Mouse (Mus musculus) erythroblast, embryonic 14.5 days (primary cell): ENCODE data around the gene Zfhx3. TPM values are rescaled to one million over a fixed set of nuclear protein-coding genes. Genes with fewer than 3 reads are reported as not detected.

ENCODE experiments used
- H3K27me3 ChIP-seq: 2 replicates; pipeline ENCODE4 v1.6.1; 2012; ENCODE audit warnings: inconsistent platforms; ENCODE audit not compliant: control insufficient read depth
- H3K36me3 ChIP-seq: 2 replicates; pipeline ENCODE4 v1.6.1; 2012; ENCODE audit warnings: mild to moderate bottlenecking, inconsistent platforms; ENCODE audit not compliant: control insufficient read depth
- H3K4me1 ChIP-seq: 2 replicates; pipeline ENCODE4 v1.6.1; 2012; ENCODE audit warnings: inconsistent platforms; ENCODE audit not compliant: control insufficient read depth
- H3K4me3 ChIP-seq: replicated peaks from 2 replicates; pipeline ENCODE3; 2012; ENCODE audit warnings: moderate library complexity, mild to moderate bottlenecking, inconsistent platforms
- H3K9me3 ChIP-seq: 2 replicates; pipeline ENCODE4 v1.6.1; 2012; ENCODE audit warnings: low read length, inconsistent platforms, mixed read lengths; ENCODE audit not compliant: control insufficient read depth
- GATA1 ChIP-seq: IDR thresholded peaks from 2 replicates; pipeline ENCODE4 v1.6.1; 2012; ENCODE audit warnings: low read length, inconsistent platforms, mixed read lengths
- TAL1 ChIP-seq: IDR thresholded peaks from 3 replicates; pipeline ENCODE4 v1.6.1; 2012; ENCODE audit warnings: low read length, inconsistent platforms, mixed read lengths
- polyA plus RNA-seq: library from polyadenylated mRNA; stranded (reverse); fragments of >175 nt; gene quantifications from 2 replicates; pipeline ENCODE4 v1.2.3, GENCODE M21; 2012

Gene Zfhx3
- polyA plus RNA-seq, 1 experiment, result 0.03 TPM

DNA sequence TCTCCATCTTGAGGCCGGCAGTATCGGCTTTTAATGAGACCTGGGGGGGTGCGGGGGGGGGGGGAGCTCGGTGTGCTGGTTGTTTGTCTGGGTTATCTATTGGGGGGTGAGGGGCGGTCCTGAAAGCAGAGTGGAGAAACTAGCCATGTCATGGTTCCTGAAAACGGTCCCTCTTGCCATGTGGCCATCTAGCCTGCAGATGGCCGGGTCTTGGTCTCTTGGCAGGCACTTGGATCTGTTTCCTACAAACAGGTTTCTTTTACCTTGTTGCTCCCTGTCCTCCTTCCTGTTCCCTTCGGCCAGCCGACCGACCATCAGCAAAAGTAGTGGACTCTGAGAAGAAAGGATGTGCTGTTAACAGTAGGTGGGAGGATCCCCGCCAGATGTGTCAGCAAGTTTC is 904.4 kb downstream of the Zfhx3 start:
- no peaks in the 10 kb centered on the region for H3K27me3 ChIP-seq
- no peak overlapping the region for H3K4me3 ChIP-seq
- H3K36me3 ChIP-seq, result no peaks in the 10 kb centered on the region
- no peaks in the 10 kb centered on the region for H3K9me3 ChIP-seq
- no peaks in the 10 kb centered on the region for H3K4me1 ChIP-seq
- TF ChIP-seq TAL1 (no peak), GATA1 (no peak)

DNA sequence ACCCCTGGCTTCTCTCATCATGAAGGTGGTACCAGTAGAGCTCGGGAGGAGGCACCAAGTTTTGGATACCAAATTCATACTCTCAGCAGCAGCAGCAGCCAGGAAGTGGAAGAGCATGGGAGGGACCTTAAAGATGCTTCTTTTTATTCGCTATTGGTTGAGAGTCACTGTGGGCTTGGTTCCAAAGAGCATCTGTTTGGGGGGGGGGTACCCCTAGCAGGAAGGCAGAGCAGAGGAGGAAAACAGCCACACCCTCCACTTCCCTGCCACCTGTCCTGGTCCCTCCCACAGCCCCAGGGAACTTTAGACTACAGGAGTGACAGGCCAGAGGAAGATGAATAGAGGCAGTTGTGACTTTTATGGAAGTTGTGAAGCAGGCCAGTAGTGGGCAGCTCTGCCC is 904.9 kb downstream of the Zfhx3 start:
- TF ChIP-seq GATA1, result no peak
- TF ChIP-seq TAL1, result no peak
- no peaks in the 10 kb centered on the region for H3K9me3 ChIP-seq
- H3K4me3 ChIP-seq, result no peak overlapping the region
- no peaks in the 10 kb centered on the region for H3K27me3 ChIP-seq
- no peaks in the 10 kb centered on the region for H3K36me3 ChIP-seq
- no peaks in the 10 kb centered on the region for H3K4me1 ChIP-seq

DNA sequence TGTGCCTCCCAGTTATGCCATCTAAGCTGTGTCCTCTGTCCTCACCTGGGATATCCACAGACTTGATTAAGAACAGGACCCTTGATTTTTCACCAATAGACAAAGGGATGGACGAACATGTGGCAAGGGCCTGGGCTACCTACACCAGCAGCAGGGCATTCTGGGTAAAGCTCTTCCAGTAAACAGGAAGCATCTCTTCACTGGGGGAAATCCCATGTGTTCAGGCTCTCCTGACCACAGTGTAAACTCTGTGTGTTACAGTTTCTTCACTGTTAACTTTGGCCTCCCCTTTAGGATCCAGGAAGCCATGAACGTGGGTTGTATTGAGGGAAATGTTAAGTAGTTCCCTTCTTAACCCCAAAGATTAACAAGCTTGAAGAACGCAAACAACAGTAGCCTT is 906.0 kb downstream of the Zfhx3 start:
- no peaks in the 10 kb centered on the region for H3K4me1 ChIP-seq
- H3K27me3 ChIP-seq, result no peaks in the 10 kb centered on the region
- TF ChIP-seq GATA1 (no peak), TAL1 (no peak)
- no peaks in the 10 kb centered on the region for H3K9me3 ChIP-seq
- H3K4me3 ChIP-seq, result no peak overlapping the region
- no peaks in the 10 kb centered on the region for H3K36me3 ChIP-seq

DNA sequence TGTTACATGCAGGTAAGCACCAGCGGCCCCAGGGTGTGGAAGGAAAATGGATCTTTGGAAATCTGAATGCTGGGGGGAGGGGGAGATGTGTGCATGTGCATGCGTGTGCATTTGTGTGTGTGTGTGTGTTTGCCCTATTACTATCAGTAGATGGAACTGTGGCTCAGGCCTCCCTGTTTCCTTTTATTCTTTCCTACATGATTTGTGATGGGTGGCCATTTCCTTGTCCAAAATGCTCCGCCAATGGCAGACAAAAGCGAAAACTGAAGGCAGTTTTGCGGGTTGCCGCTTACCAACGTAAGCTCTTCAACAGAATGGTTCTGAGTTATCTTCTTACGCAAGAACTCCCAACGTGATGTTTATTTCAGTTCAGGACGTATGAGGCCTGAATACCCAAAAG is 910.6 kb downstream of the Zfhx3 start:
- TF ChIP-seq TAL1 (no peak), GATA1 (no peak)
- H3K4me1 ChIP-seq, result no peaks in the 10 kb centered on the region
- H3K36me3 ChIP-seq, result no peaks in the 10 kb centered on the region; the same call in 1 of the 2 replicates
- H3K9me3 ChIP-seq, result no peaks in the 10 kb centered on the region
- H3K27me3 ChIP-seq, result no peaks in the 10 kb centered on the region
- no peak overlapping the region for H3K4me3 ChIP-seq

DNA sequence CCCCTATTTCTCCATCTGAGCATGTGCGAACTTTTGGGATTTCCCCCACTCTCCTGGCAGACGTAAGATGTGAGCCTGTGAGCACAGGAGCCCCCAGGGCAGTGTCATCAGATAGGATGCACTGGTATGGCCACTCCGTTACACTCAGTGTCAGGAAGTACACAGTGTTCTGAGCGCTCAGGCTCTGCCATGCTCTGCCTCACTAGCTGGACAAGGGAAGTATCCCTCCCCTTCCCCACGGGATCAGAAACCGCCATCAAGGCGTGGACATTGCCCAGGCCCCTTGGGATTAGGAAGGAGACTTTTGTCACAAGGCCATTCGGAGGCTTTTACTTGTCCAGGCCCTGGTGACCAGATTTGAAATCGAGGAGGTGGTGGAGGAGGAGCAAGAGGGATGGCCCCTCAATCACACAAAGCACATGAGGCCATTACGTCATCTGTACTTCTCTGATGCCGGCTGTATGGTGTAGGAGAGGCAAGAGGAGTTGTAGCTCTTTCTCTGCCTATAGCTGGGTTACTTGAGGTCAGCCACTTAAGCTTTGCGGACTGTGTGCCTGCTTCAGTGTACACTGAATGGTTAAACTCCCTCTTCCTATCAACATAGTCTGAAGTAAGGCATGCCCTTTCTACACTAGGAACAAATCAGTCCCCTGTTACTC is 912.1 kb downstream of the Zfhx3 start:
- TF ChIP-seq GATA1 (no peak), TAL1 (no peak)
- Histone ChIP-seq H3K9me3 (no peaks in the 10 kb centered on the region), H3K4me1 (no peaks in the 10 kb centered on the region), H3K36me3 (no peaks in the 10 kb centered on the region; the same call in 1 of the 2 replicates), H3K27me3 (no peaks in the 10 kb centered on the region), H3K4me3 (no peak overlapping the region)

DNA sequence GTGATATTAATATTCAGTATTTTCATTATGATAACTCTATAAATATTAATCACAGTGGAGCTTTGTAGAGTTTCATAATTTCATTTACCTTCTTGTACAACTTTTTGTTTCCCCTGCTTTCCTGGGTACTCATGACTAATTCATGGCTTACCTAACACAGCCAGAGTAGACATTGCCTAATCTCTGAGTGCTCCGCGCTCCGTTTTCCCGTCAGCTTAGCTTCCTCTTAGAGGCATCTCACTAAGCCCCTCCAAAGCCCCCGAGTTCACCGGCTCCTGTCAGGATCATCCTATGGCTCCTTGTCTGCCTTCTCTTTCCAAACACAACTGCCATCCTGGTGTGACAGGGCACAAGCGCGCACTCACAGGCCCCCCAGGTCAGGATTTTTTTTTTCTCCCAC is 916.6 kb downstream of the Zfhx3 start:
- Histone ChIP-seq H3K9me3 (no peaks in the 10 kb centered on the region), H3K27me3 (no peaks in the 10 kb centered on the region), H3K4me1 (no peaks in the 10 kb centered on the region), H3K36me3 (no peaks in the 10 kb centered on the region; the same call in 1 of the 2 replicates), H3K4me3 (no peak overlapping the region)
- no peak for TF ChIP-seq GATA1

DNA sequence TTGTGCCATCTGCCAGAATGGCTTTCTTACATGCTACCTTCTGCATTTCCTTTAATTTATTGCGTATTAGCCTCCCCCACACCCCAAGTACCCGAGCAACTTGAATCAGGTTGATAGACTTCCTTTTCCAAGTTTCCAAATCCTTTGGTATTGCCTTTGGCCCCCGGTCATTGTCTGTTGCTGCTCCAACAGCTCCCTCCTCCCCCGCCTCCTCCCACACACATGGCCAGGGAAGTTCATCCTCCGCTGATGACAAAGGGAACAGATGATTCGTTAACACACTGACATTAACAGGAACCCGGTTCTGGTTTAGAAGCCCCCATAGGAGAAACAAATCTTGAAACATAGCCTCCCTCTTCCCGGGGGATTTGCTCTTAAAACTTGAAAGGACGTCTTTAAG is 917.5 kb downstream of the Zfhx3 start:
- TF ChIP-seq TAL1 (no peak), GATA1 (no peak)
- Histone ChIP-seq H3K4me3 (no peak overlapping the region), H3K27me3 (no peaks in the 10 kb centered on the region), H3K36me3 (no peaks in the 10 kb centered on the region; the same call in 1 of the 2 replicates), H3K9me3 (no peaks in the 10 kb centered on the region), H3K4me1 (no peaks in the 10 kb centered on the region)

DNA sequence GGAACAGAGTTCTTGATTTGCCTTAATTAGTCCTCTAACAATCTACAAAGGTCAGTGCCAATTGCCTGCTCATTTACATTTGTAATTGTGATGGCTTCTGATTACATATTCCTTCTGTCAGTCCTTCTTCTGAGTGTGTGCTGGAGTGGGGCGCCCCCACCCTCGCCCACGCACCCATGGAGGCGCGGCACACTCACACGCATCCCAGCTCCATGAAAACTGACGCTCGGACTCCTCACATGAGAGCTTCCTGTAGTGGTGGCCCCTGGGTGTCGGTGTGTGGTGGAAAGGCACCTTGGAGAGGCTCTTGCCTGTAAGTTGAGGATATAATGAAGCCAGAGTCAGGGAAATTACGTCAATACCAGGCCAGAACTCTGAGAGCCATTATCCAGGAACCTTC is 921.0 kb downstream of the Zfhx3 start:
- peaks cover 7% of the 10 kb centered on the region; the same call in 1 of the 2 replicates for H3K4me1 ChIP-seq
- H3K27me3 ChIP-seq, result no peaks in the 10 kb centered on the region
- no peaks in the 10 kb centered on the region for H3K9me3 ChIP-seq
- no peaks in the 10 kb centered on the region for H3K36me3 ChIP-seq
- TF ChIP-seq TAL1, result no peak
- no peak overlapping the region for H3K4me3 ChIP-seq

DNA sequence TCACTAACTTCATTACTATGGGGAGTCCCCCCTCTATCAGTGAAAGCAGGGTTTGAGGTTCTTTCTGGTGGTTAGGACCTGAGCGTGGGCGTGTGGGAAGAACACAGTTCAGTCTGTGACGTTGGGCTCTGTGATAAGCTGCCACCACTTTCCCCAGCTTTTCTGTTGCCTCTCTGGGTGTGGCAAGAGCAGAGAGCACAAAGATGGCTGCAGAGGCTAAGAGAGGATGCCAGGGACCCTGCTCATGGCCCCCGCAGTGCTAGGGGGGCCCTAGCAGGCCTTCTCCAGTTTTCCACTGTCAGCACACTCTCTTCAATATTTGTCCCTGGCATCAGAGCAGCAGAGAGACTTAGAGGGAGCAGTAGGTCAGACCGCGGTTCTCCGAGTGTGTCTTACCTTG is 924.0 kb downstream of the Zfhx3 start:
- Histone ChIP-seq H3K9me3 (no peaks in the 10 kb centered on the region), H3K27me3 (no peaks in the 10 kb centered on the region), H3K4me3 (no peak overlapping the region), H3K36me3 (no peaks in the 10 kb centered on the region; the same call in 1 of the 2 replicates), H3K4me1 (peaks cover 7% of the 10 kb centered on the region; the same call in 1 of the 2 replicates)
- no peak for TF ChIP-seq GATA1
- TF ChIP-seq TAL1, result no peak
